Mouse (Mus musculus) ES-Bruce4 (cell line): ENCODE results near the gene Cpn1. TPM values are rescaled to one million over a fixed set of nuclear protein-coding genes. Genes with fewer than 3 reads are reported as not detected.

Experiments used
- H3K27ac ChIP-seq: 2 replicates; pipeline ENCODE4 v1.5.1; 2012; ENCODE audit warnings: low read length, inconsistent platforms; ENCODE audit not compliant: insufficient read depth
- H3K27me3 ChIP-seq: 2 replicates; pipeline ENCODE4 v1.6.1; 2012; ENCODE audit warnings: mild to moderate bottlenecking, low read length, inconsistent platforms; ENCODE audit not compliant: control insufficient read depth, poor library complexity, insufficient read depth, severe bottlenecking
- H3K36me3 ChIP-seq: 2 replicates; pipeline ENCODE4 v1.6.1; 2012; ENCODE audit warnings: inconsistent platforms, mild to moderate bottlenecking, low read length, moderate library complexity; ENCODE audit not compliant: control insufficient read depth, poor library complexity, insufficient read depth, severe bottlenecking
- H3K4me1 ChIP-seq: one replicate; pipeline ENCODE4 v1.8.1; 2011; ENCODE audit warnings: low read length; ENCODE audit not compliant: control insufficient read depth, insufficient read depth
- H3K4me3 ChIP-seq: 2 replicates; pipeline ENCODE4 v1.5.1; 2011; ENCODE audit warnings: low read depth, mild to moderate bottlenecking, low read length
- H3K9ac ChIP-seq: 2 replicates; pipeline ENCODE4 v1.6.1; 2012; ENCODE audit warnings: low read depth, mild to moderate bottlenecking, inconsistent platforms; ENCODE audit not compliant: poor library complexity, severe bottlenecking
- H3K9me3 ChIP-seq: replicated peaks from 2 replicates; pipeline ENCODE4 v1.6.1; 2012; ENCODE audit warnings: mild to moderate bottlenecking, low read length, inconsistent platforms; ENCODE audit not compliant: control insufficient read depth, poor library complexity, insufficient read depth, severe bottlenecking
- CTCF ChIP-seq: IDR thresholded peaks from one replicate; pipeline ENCODE4 v1.8.1; 2011; ENCODE audit warnings: low read depth, low read length
- EP300 ChIP-seq: IDR thresholded peaks from 2 replicates; pipeline ENCODE4 v1.6.1; 2011; ENCODE audit warnings: low read depth, low read length; ENCODE audit not compliant: insufficient read depth
- POLR2A ChIP-seq: IDR thresholded peaks from one replicate; pipeline ENCODE4 v1.8.1; 2011; ENCODE audit warnings: low read length; ENCODE audit not compliant: insufficient read depth
- polyA plus RNA-seq: library from polyadenylated mRNA; stranded (reverse); fragments of >200 nt; gene quantifications from 2 replicates; pipeline ENCODE4 v1.2.4, GENCODE M21; 2011; ENCODE audit warnings: low read depth; ENCODE audit not compliant: missing spikeins, insufficient read depth, insufficient read length

The Cpn1 gene
- polyA plus RNA-seq, 1 experiment = 1.2 TPM

- no peaks in the 10 kb centered on the region for H3K36me3 ChIP-seq
- H3K27me3 ChIP-seq = no peaks in the 10 kb centered on the region; the same call in 1 of the 2 replicates
- H3K4me1 ChIP-seq = no peaks in the 10 kb centered on the region
- no peak overlapping the region for H3K4me3 ChIP-seq
- H3K9ac ChIP-seq = no peak overlapping the region
- TF ChIP-seq CTCF = no peak
- no peak for TF ChIP-seq POLR2A
- TF ChIP-seq EP300 = no peak
- H3K9me3 ChIP-seq = no peaks in the 10 kb centered on the region
- H3K27ac ChIP-seq = no peak overlapping the region
Observed at GRCm38 (mm10) chr19:43965496-43966085, 20.8 kb downstream of the Cpn1 start.

GRCm38 (mm10) chr19:43962795-43963194, 23.6 kb downstream of the Cpn1 start:
- Histone ChIP-seq H3K27ac (no peak overlapping the region), H3K36me3 (no peaks in the 10 kb centered on the region), H3K27me3 (no peaks in the 10 kb centered on the region; the same call in 1 of the 2 replicates), H3K4me3 (no peak overlapping the region), H3K9me3 (no peaks in the 10 kb centered on the region), H3K4me1 (no peaks in the 10 kb centered on the region), H3K9ac (no peak overlapping the region)
- TF ChIP-seq EP300 = no peak

- Histone ChIP-seq H3K9ac (no peak overlapping the region), H3K4me1 (no peaks in the 10 kb centered on the region), H3K9me3 (no peaks in the 10 kb centered on the region), H3K27ac (no peak overlapping the region), H3K36me3 (no peaks in the 10 kb centered on the region), H3K4me3 (no peak overlapping the region), H3K27me3 (no peaks in the 10 kb centered on the region; the same call in 1 of the 2 replicates)
- TF ChIP-seq POLR2A (no peak), CTCF (peak; percentile 56), EP300 (no peak)
Observed at GRCm38 (mm10) chr19:43961185-43961584, 25.2 kb downstream of the Cpn1 start.

- Histone ChIP-seq H3K4me3 (no peak overlapping the region), H3K27ac (no peak overlapping the region), H3K9me3 (no peaks in the 10 kb centered on the region), H3K27me3 (no peaks in the 10 kb centered on the region; the same call in 1 of the 2 replicates), H3K4me1 (no peaks in the 10 kb centered on the region), H3K36me3 (no peaks in the 10 kb centered on the region), H3K9ac (no peak overlapping the region)
- TF ChIP-seq POLR2A = no peak
- no peak for TF ChIP-seq EP300
- TF ChIP-seq CTCF = no peak
Observed at GRCm38 (mm10) chr19:43960014-43960413, 26.3 kb downstream of the Cpn1 start.

- no peak overlapping the region for H3K4me3 ChIP-seq
- H3K27ac ChIP-seq = no peak overlapping the region
- H3K9me3 ChIP-seq = no peaks in the 10 kb centered on the region
- H3K4me1 ChIP-seq = no peaks in the 10 kb centered on the region
- TF ChIP-seq CTCF (peak; percentile 99), POLR2A (no peak), EP300 (no peak)
- H3K9ac ChIP-seq = no peak overlapping the region
- H3K27me3 ChIP-seq = no peaks in the 10 kb centered on the region
- no peaks in the 10 kb centered on the region for H3K36me3 ChIP-seq
Observed at GRCm38 (mm10) chr19:43959162-43959561, 27.2 kb downstream of the Cpn1 start.

GRCm38 (mm10) chr19:43957881-43958280, 28.5 kb downstream of the Cpn1 start:
- Histone ChIP-seq H3K27ac (no peak overlapping the region), H3K36me3 (no peaks in the 10 kb centered on the region), H3K4me1 (no peaks in the 10 kb centered on the region), H3K9me3 (no peaks in the 10 kb centered on the region), H3K4me3 (no peak overlapping the region), H3K9ac (no peak overlapping the region), H3K27me3 (no peaks in the 10 kb centered on the region)
- no peak for TF ChIP-seq CTCF
- no peak for TF ChIP-seq POLR2A
- TF ChIP-seq EP300 = no peak
